Mouse (Mus musculus): ENCODE data around the gene Zfp462.

DNA sequence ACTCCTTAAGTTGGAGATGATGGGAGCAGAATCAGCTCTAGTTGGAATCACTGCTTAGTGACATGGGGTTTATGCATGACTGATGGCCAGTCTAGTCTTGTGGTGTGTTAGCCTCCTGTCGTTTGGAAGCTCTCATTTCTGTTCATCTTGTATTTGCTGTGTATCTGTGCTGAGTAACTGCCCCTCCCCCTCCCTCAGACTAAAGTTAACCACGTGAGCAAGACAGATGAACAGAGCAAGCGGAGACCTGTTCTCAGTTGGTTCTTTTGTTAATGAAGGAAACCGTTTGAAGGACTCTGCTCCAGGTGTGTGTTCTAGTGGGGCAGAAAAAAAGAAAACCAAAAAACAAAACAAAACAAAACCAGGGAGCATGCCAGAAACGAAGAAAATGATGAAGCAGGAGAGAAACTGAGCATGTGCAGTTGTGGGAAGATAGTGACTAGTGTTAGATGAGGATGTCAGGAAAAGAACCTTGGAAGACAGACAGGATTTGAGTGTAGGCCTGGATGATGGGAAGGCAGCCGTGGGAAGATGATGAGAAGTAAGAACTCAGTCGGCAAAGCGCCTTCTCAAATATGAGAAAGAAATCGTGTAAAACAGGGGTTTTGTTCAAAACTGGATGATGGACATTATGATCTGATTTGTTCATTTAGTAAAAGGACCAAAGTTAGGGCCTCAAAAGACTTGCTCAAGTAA lies 53.4 kb downstream of the Zfp462 start:
- TF ChIP-seq FLI1 (IDR thresholded peaks at IDR 0.05; ENCODE audit: low read length), result no peak
- TF ChIP-seq GATA1 (IDR thresholded peaks at IDR 0.05; ENCODE audit: borderline replicate concordance, low read length), result no peak
